Mouse (Mus musculus) 3T3-L1 (cell line): ENCODE results near the gene Rab21.

Experiments
- DNase-seq: peaks from one replicate; pipeline ENCODE4 v3.0.0-alpha.2; 2015; ENCODE audit warnings: low read depth, low spot score

Rab21 gene

GRCm38 (mm10) chr10:115281381-115281780, 34.0 kb downstream of the Rab21 start:
- no peak for DNase-seq

DNA sequence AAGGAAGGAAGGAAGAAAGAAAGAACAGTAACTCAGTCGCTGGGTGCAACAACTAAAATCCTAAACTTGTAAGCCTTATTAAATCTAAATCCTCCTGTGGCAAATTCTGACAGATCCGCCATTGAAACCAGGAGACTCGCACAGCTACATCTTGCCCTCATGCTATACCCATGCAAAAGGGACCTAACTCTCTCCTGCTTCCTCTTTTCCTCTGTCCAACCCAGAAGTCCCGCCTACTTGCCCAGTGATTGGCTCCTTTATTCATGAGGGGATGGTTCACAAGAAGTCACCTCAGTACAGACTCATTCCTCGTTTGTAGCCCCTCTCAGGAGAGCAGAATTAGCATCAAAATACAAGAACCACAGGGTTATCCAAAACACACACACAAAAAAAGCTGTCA, 43.7 kb downstream of the Rab21 start:
- DNase-seq, result no peak

GRCm38 (mm10) chr10:115270612-115271390, 44.6 kb downstream of the Rab21 start:
- DNase-seq, result no peak

DNA sequence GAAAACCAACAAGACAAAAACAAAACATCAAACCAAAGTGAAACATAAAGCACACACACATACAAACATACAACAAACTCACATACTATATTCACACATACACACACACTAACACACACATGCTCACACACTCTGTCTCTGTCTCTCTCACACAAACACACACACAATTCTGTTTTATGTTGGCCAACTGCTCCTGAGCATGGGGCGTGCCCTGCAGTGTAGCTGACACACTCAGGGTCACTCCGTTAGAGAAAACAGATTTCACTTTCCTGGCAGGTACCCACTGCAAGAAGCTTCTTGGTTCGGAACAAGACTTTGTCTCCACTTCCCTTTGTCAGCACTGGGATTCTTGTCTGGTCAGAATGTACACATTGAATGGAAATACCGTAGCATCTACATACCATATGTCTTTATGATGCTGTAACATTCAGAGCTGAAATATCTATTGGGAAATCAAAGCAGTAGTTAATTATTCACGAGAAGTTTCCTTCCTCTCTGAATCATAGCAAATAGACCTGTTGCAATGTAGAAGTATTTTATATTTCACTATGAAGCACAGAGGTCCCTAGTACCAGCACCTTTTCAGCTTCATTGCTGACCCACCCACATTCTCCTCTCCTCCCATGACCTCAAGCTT, 52.4 kb downstream of the Rab21 start:
- no peak for DNase-seq

- DNase-seq, result no peak
These were observed 53.1 kb downstream of the Rab21 start for GRCm38 (mm10) chr10:115262261-115262660.

DNA sequence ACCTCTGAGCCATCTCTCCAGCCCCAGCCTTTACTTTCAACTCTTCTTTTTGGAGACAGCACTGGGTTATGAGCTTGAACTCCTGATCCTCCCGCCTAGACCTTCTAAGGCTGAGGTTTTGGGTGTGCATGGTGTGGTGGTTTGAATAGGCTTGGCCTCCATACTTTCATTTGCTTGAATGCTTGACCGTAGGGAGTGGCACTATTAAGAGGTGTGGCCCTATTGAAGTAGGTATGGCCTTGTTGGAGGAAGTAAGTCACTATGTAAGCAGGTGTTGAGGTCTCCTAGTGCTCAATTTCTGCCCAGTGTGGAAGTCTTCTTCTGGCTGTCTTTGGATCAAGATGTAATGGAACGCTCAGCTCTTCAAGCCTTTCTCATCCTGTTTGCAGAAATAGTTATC, 54.0 kb downstream of the Rab21 start:
- DNase-seq, result no peak

GRCm38 (mm10) chr10:115256162-115256561, 59.2 kb downstream of the Rab21 start:
- DNase-seq, result no peak

GRCm38 (mm10) chr10:115253521-115253920, 61.9 kb downstream of the Rab21 start:
- DNase-seq, result no peak

- DNase-seq, result peak; percentile 19
These were observed 63.1 kb downstream of the Rab21 start for GRCm38 (mm10) chr10:115252321-115252757.

DNA sequence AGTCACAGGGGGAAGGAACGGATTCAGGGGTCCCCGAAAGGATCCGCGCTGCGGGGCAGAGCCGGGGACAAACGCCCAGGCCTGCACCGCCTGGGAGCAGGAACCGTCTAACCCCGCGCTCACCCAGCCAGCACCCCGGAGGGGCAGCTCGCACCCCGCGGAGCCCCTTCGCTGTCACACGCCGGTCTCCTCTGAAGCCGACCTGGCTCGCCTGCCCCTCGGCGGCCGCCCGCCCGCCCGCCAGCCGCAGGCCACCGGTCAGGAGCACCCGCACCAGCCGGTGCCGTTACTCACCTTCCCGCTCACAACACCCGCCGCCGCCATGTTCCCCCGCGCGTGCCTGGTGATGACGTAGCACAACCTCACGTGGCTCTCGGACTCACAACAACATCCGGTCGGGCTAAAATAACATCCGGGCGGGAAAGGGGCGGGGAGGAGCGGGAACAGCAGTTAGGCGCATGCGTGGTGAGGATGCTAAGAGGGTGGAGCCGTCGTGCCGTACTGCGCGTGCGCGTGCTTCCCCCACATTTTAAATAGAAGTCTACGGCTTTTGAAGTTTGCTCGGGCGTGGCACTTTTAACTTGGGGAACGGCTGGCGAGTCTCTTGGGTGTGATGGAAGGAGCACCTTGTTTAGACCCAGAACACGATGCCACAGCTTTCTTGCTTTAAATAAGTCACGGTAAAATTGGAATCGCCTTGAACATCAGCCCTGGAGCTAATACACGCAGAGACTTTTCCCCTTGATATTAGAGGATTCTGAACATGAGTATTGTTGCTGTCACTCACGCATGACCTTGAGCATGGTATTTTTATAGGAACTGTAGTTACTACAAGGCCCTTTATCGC, 64.1 kb downstream of the Rab21 start, which contains the start of gene Tbc1d15:
Tbc1d15 (minus strand) TSS at position 380 of the 847 bp plus-strand sequence.
- peak; percentile 98 for DNase-seq

GRCm38 (mm10) chr10:115250235-115251087, 64.9 kb downstream of the Rab21 start:
- DNase-seq, result peak; percentile 60

DNA sequence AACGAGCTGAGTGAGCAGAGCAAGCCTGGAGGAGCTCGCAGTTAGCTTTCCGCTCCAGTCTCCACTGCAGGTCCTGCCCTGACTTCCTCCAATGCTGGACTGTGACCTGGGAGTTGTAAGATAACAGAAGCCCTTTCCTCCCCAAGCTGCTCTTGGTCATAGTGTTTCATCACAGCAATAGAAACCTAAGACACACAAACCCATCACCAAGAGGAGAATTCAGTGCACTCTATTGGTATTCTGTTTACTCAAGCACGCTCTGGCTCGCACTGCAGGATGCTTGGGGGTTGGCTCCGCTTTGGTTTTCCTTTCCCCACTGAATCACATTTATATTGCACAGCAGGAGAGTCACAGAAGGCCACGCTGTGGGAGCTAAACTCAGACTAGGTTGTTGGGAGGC, 67.4 kb downstream of the Rab21 start:
- no peak for DNase-seq

DNA sequence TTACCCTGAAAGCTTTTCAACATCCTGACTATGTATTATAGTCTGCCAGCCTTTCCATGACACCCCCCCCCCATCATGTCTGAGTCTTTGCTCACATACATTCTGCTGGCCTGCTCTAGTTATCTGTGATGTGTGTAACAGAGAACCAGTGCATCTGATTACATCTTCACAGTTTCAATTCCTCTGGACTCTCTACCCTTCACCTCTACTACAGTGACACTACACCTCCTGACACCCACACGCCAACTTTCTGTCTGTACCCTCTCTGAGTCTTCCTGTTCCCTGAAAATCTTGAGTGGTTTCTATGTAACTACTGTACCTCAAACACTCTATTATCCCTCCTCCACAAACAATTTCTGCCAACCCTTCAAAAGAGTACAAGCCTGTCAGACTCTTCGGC, 69.9 kb downstream of the Rab21 start:
- no peak for DNase-seq

DNA sequence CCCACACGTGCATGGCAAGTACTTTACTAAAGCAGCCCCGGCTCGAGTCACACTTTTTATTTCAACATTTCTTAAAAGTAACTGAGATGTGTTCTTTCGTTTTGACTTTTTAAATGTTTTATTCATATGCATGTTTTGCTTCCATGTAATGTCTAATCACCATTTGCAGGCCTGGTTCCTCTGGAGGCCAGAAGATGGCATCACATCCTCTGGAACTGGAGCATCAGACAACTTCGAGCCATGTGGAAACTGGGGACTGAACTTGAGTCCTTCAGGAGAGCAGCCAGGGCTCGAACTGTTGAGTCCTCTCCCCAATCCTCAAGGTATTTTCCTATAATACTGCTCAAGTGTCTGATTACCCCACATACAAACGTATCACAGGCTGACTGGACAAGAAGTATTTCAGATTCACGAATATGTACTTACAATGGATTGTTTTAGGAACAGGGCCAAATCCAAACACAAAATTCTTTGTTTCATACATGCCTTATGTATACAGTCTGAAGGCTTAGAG, 74.3 kb downstream of the Rab21 start:
- peak; percentile 56 for DNase-seq

- DNase-seq, result no peak
These were observed 77.5 kb downstream of the Rab21 start for GRCm38 (mm10) chr10:115237931-115238330.
